Mouse (Mus musculus) c-Kit-negative CD71-positive TER-119-positive erythroid progenitor cells, embryonic 14.5 days (primary cell): ENCODE measurements around the gene Cfl1.
"Not testable (repeated sequence)": the region's sequence is repeated elsewhere in the genome, so short reads cannot be mapped to it uniquely, and the experiment has no call there.

Experiments
- DNase-seq: peaks from one replicate; pipeline ENCODE4 v3.0.0-alpha.2; 2013; ENCODE audit warnings: low read depth, low spot score

Cfl1 gene

GRCm38 (mm10) chr19:5488878-5489571 is 1.2 kb upstream of the Cfl1 start:
- DNase-seq = peak; percentile 95

- not testable (repeated sequence) for DNase-seq
These were observed 534 bp upstream of the Cfl1 start for GRCm38 (mm10) chr19:5489721-5490120.

- peak; percentile 68 for DNase-seq
These were observed 848 bp downstream of the Cfl1 start for GRCm38 (mm10) chr19:5490898-5491708.

GRCm38 (mm10) chr19:5492641-5493040 is 2.4 kb downstream of the Cfl1 start:
- no peak for DNase-seq

- DNase-seq = not testable (repeated sequence)
These were observed 3.1 kb downstream of the Cfl1 start for GRCm38 (mm10) chr19:5493301-5493721.

- DNase-seq = no peak
These were observed 4.1 kb downstream of the Cfl1 start for GRCm38 (mm10) chr19:5494314-5494713.

- DNase-seq = no peak
These were observed 5.2 kb downstream of the Cfl1 start for GRCm38 (mm10) chr19:5495353-5496051.

GRCm38 (mm10) chr19:5496052-5496370 is 5.8 kb downstream of the Cfl1 start:
- no peak for DNase-seq

- no peak for DNase-seq
These were observed 10.1 kb downstream of the Cfl1 start for GRCm38 (mm10) chr19:5500330-5500875.

GRCm38 (mm10) chr19:5503687-5504086 is 13.4 kb downstream of the Cfl1 start, which contains the start of gene 1700020D05Rik:
Gene 1700020D05Rik, minus strand, starts transcription at chr19:5503787.
- no peak for DNase-seq

- DNase-seq = peak; percentile 98
These were observed 20.1 kb downstream of the Cfl1 start, which contains the start of gene Snx32 for GRCm38 (mm10) chr19:5510031-5511026. Gene Snx32, minus strand, starts transcription at chr19:5510538.

GRCm38 (mm10) chr19:5511074-5511632 is 20.9 kb downstream of the Cfl1 start:
- peak; percentile 20 for DNase-seq

- no peak for DNase-seq
These were observed 22.1 kb downstream of the Cfl1 start for GRCm38 (mm10) chr19:5512091-5513004.

GRCm38 (mm10) chr19:5513005-5513349 is 22.7 kb downstream of the Cfl1 start:
- no peak for DNase-seq

- DNase-seq = no peak
These were observed 25.9 kb downstream of the Cfl1 start for GRCm38 (mm10) chr19:5515840-5516777.

- no peak for DNase-seq
These were observed 26.8 kb downstream of the Cfl1 start for GRCm38 (mm10) chr19:5516906-5517505.

- DNase-seq = no peak
These were observed 28.5 kb downstream of the Cfl1 start for GRCm38 (mm10) chr19:5518721-5519120.

GRCm38 (mm10) chr19:5525204-5525603 is 34.9 kb downstream of the Cfl1 start:
- no peak for DNase-seq
